Mouse (Mus musculus) skeletal muscle tissue, adult 2 months (tissue): ENCODE data around the gene Tap2.

Experiments used
- DNase-seq: peaks from one replicate; pipeline ENCODE4 v3.0.0-alpha.2; 2012; ENCODE audit warnings: low read depth, low spot score

The Tap2 gene

DNA sequence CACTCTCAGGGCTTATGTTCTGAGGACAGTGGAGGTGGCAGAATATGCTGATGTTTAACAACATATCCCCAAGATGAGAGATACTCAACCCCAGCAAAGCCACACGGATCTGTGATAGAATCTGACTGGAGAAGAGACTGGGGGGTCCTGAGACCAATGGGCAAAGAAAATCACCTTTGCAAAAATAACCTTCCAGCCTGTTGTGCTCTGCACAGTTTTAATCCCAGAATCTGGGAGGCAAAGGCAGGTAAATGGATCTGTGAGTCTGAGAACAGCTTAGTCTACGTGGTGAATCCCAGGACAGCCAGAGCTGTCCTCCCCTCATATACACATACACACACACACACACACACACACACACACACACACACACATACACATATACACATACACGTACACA, 46.0 kb downstream of the Tap2 start:
- no peak for DNase-seq

DNA sequence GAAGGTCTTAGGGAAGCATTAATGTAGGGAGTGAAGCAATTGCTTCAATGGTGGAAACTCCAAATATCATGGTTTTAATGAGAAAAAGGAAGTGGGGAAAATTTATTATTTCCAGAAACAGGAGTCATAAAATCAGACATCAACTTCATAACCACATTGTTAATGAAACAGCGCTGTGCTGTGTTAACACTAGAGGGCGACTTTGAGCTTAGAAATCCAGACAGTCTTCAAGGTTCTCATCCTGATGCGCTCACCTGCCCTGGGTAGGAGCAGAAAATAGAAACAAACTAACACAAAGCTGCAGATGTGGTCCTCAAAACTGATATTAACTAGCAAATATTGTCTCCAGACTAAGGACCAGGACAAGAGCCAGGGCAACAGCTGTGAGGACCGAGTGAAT, 46.6 kb downstream of the Tap2 start:
- peak; percentile 39 for DNase-seq

DNA sequence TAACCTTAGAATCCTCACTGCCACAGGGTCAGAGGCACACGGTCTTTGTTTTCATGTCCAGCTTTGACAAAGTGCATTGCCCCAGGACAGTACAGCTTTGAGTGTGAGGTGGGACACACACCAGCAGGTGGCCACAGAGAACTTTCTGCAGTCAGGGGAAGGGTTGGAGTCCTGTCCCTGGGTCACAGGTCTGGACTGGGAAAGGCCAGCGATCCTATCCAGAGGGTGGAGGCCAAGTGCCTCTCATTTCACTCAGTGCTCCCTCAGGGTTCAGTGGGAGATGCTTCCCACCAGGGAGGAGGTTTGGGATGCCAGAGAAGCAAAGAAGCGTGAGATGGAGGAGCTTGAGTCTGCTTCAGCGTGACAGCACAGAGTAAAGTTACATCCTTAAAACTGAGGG, 48.3 kb downstream of the Tap2 start:
- no peak for DNase-seq

DNA sequence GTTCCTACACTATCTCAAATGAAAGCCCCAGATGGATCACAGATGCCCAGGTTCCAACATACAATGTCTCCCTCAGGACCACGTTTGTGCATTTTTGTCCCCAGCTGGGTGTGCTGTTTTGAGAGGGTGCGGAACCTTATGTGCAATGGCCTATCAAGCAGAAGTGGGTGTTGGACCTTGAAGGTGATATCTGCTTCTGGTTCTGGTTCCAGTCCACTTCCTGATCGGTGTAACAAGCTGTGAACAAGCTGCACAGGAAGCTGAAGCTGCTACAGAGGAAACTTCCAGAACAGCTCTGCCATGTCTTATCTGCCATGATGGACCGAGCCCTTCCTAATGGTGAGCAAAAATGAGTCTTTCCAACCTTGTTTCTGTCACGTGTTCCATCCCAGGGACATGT, 53.2 kb downstream of the Tap2 start:
- no peak for DNase-seq

DNA sequence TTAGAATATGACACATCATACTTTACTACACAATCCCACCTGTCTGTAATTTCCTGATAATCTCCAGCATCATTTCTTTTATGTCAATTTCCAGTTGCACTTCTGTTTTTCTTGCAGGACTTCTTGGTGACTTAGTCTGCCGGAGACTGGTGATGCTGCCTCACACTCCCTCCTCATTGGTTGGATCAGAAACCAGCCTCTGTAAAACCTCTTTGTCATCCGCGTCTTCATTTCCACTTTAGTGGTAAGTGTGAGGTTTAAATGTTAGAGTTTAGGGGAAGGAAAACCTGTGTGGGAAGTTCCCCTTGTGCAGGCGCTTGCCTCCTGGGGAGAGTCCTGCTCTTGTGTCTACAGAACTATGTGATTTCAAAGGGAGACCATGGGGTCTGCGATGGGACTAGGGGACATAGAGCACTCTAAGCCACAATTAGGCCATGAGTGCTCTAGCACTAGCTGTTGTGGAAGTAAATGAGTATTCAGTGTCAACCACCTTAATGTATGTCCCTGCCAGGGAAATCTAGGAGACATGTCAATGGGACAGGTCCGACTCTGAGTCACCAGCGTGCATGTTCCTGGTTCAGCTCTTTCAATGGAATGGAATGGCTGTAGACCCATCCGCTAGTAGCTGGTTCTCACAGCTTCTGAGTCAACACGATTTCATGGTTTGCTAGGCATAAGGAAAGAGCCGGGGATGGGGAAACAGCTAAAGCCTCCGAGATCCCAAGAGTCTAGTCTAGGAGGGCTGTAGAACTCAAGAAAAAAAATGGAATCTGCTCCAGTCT, 54.5 kb downstream of the Tap2 start, which contains the start of gene H2-Ab1:
Gene H2-Ab1, plus strand, starts transcription at position 96 of the 782 bp plus-strand sequence.
- DNase-seq: peak; percentile 74

DNA sequence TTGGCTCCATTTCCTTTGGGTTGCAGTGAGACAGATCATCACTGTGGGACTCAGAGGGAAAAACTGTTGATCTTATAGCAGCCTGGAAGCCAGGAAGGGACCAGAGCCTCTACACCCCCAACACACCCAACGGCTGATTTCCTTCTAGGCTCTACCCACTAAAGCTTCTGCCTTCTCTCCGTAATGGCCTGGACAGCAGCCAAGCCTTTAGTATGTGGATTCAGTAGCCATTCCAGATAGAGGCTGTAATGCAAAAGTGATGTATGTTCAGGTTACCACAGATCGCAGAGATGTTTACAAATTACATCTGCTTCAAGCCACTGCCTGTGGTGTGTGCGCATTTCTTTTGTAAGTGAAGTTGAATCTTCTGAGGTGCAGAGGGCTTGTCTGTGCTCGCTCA, 57.2 kb downstream of the Tap2 start:
- DNase-seq: no peak

DNA sequence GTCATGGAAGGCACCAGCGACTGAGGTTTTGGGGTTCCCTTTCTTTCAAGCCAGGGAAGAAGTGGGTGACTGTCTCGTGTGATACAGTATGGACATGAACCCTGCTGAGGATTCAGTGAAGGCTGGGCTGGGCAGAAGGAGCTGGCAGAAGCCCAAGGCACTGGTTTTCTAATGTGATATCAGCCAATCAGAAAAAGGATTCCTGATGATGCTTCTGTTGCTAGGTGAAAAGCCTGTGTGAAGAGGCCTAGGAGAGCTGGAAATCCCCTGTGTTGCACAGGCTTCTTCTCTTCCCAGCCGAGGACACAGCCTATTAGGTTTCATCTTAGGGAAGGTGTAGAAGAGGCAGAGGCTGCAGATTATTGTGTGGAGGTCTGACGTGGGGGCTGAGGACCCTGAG, 58.2 kb downstream of the Tap2 start:
- peak; percentile 75 for DNase-seq

DNA sequence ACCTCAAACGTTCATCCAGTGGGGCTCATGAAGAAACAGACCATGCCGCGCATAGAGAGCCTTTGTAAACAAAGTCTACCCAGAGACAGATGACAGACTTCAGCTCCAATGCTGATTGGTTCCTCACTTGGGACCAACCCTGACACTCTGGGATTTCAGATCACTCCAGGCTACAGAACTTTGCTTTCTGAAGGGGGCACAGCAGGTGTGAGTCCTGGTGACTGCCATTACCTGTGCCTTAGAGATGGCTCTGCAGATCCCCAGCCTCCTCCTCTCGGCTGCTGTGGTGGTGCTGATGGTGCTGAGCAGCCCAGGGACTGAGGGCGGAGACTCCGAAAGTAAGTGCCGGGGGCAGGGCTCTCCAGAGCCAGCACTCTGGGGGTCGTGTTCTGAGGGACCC, 59.7 kb downstream of the Tap2 start:
- DNase-seq: peak; percentile 83

DNA sequence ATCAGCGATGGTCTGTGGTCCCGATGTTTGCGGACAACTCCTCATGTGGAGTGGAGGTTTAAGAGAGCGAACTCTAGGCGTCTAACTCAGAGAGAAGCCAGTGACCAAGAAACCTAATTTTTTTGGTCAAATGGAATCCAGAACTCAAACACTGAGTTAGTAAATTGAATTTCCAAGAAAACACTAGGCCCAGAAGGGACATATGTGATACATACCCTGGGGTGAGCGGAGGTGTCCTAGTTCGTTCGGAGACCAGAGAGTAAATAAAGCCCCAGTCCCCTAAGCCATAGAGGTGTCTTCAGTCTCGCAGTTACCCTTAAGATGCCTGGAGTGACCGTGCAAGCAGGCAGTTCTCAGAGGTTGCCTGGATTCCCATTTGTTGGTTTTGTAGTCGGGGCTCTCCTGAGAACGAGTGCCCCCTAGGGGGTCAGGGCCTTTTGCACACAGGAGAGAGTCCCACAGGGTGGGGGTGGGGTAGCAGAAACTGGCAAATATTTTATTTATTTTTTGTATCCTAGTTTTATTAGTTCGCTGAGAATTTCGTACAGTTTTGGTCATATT, 60.6 kb downstream of the Tap2 start:
- DNase-seq: no peak

DNA sequence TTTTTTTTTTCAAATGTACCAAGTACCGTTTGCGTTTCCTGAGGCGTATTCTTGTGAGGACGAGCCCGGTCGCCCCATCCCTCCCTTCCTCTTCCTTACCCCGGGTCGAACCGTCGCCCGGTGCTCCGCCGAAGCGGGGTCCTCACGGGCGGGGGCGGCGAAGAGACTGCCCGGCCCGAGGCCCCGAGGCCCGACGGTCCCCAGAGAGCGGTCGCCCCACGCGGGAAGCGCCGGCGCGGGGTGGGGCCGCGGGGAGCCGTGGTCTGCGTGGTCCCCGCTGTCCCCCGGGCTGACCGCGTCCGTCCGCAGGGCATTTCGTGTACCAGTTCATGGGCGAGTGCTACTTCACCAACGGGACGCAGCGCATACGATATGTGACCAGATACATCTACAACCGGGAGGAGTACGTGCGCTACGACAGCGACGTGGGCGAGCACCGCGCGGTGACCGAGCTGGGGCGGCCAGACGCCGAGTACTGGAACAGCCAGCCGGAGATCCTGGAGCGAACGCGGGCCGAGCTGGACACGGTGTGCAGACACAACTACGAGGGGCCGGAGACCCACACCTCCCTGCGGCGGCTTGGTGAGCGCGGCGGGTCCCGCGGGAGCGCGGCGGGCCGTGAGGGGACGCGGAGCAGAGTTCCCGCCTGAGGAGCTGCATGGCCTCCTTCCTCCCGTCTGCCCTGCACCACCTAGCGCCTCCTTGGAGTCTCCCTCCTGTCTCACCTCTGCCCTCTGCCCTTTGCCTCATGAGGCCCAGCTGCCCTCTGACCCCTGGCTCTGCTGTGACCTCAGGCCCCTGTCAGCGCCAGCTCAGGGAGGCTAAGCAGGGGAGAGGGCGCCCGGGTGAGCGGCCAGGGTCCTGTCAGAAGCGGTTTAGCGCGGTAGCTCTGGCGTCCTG, 61.4 kb downstream of the Tap2 start:
- no peak for DNase-seq
